Mouse (Mus musculus) liver, embryonic 15.5 days (tissue): ENCODE measurements at regions not wholly inside any gene's neighbourhood (a gene's known extent, or its start where the extent isn't known, plus 50 kb on each side); places are given as distances from the start of the nearest gene placed in this dataset.

Experiments
- ATAC-seq: fragments of 200-750 bp; cut with Nextera tagmentation; 2 replicates; pipeline ENCODE4 v1.8.0; 2017; ENCODE audit warnings: moderate number of reproducible peaks, mild to moderate bottlenecking, moderate library complexity; ENCODE audit not compliant: insufficient read depth
- H3K27ac ChIP-seq: fragments of 300-500 bp; sonication (generic); replicated peaks from 2 replicates; pipeline ENCODE4 v1.5.1; 2015; ENCODE audit warnings: mild to moderate bottlenecking, inconsistent platforms
- H3K27me3 ChIP-seq: fragments of 300-500 bp; sonication (generic); 2 replicates; pipeline ENCODE4 v1.6.1; 2015; ENCODE audit warnings: mild to moderate bottlenecking, inconsistent platforms
- H3K36me3 ChIP-seq: fragments of 300-500 bp; sonication (generic); replicated peaks from 2 replicates; pipeline ENCODE4 v1.6.1; 2015; ENCODE audit warnings: moderate library complexity, mild to moderate bottlenecking, inconsistent platforms
- H3K4me1 ChIP-seq: fragments of 300-500 bp; sonication (generic); replicated peaks from 2 replicates; pipeline ENCODE4 v1.6.1; 2015; ENCODE audit warnings: inconsistent platforms
- H3K4me2 ChIP-seq: fragments of 300-500 bp; sonication (generic); 2 replicates; pipeline ENCODE4 v1.6.1; 2015; ENCODE audit warnings: moderate library complexity, mild to moderate bottlenecking, inconsistent platforms
- H3K4me3 ChIP-seq: fragments of 300-500 bp; sonication (generic); replicated peaks from 2 replicates; pipeline ENCODE4 v1.5.1; 2015; ENCODE audit warnings: mild to moderate bottlenecking, inconsistent platforms
- H3K9ac ChIP-seq: fragments of 300-500 bp; sonication (generic); 2 replicates; pipeline ENCODE4 v1.6.1; 2015; ENCODE audit warnings: moderate library complexity, mild to moderate bottlenecking, inconsistent platforms
- H3K9me3 ChIP-seq: fragments of 300-500 bp; sonication (generic); replicated peaks from 2 replicates; pipeline ENCODE4 v1.6.1; 2016; ENCODE audit warnings: inconsistent platforms
- WGBS: fragments of 180-500 bp; shearing (Covaris S2); methylation state at CpG from one replicate; pipeline ENCODE4 v1.1.7; 2015; ENCODE audit warnings: mixed read lengths; ENCODE audit not compliant: insufficient replicate concordance; 5-methylcytosine and 5-hydroxymethylcytosine counted together

- Histone ChIP-seq H3K4me3 (no peak overlapping the region), H3K9me3 (no peaks in the 10 kb centered on the region), H3K4me1 (no peaks in the 10 kb centered on the region), H3K27me3 (no peaks in the 10 kb centered on the region), H3K9ac (no peak overlapping the region), H3K27ac (no peak overlapping the region), H3K4me2 (no peak overlapping the region), H3K36me3 (no peaks in the 10 kb centered on the region)
- ATAC-seq, result no peak
- WGBS, result 45% methylated on average over 3 of the region's 3 CpGs
These were observed 56.9 kb upstream of the Ltbp1 start for GRCm38 (mm10) chr17:74948476-74948875.

GRCm38 (mm10) chr17:74950316-74950715 is 55.1 kb upstream of the Ltbp1 start:
- 81% methylated on average over 2 of the region's 2 CpGs for WGBS
- no peak for ATAC-seq
- no peak overlapping the region for H3K4me2 ChIP-seq

GRCm38 (mm10) chr17:74954988-74955387 is 50.4 kb upstream of the Ltbp1 start:
- no peak overlapping the region for H3K4me3 ChIP-seq
- peak; percentile 49; the same call in 1 of the 2 replicates for ATAC-seq
- H3K9me3 ChIP-seq, result no peaks in the 10 kb centered on the region
- no peak overlapping the region for H3K9ac ChIP-seq
- no peaks in the 10 kb centered on the region for H3K27me3 ChIP-seq
- no peak overlapping the region for H3K4me2 ChIP-seq
- H3K27ac ChIP-seq, result no peak overlapping the region
- WGBS, result 27% methylated on average over 2 of the region's 2 CpGs
- H3K36me3 ChIP-seq, result no peaks in the 10 kb centered on the region
- H3K4me1 ChIP-seq, result no peaks in the 10 kb centered on the region

More at GRCm38 (mm10) chr17:74950316-74950715, 55.1 kb upstream of the Ltbp1 start:
- Histone ChIP-seq H3K27me3 (no peaks in the 10 kb centered on the region), H3K9me3 (no peaks in the 10 kb centered on the region), H3K36me3 (no peaks in the 10 kb centered on the region), H3K9ac (no peak overlapping the region), H3K27ac (no peak overlapping the region), H3K4me3 (no peak overlapping the region), H3K4me1 (no peaks in the 10 kb centered on the region)
